Mouse (Mus musculus) liver, adult 10 weeks (tissue): ENCODE results near the gene Btbd1. TPM values are rescaled to one million over a fixed set of nuclear protein-coding genes. Genes with fewer than 3 reads are reported as not detected.

ENCODE experiments used
- polyA plus RNA-seq: library from polyadenylated mRNA; stranded (reverse); fragments of 350-450 nt; fragmentation: Illumina TruSeq; extraction: RNeasy Lipid Tissue Mini Kit (QIAGEN cat#74804); gene quantifications from one replicate; pipeline ENCODE4 v1.2.3, GENCODE M21; 2014; ENCODE audit warnings: low read depth, low replicate concordance

Btbd1 gene
- polyA plus RNA-seq = 92.9 TPM

DNA sequence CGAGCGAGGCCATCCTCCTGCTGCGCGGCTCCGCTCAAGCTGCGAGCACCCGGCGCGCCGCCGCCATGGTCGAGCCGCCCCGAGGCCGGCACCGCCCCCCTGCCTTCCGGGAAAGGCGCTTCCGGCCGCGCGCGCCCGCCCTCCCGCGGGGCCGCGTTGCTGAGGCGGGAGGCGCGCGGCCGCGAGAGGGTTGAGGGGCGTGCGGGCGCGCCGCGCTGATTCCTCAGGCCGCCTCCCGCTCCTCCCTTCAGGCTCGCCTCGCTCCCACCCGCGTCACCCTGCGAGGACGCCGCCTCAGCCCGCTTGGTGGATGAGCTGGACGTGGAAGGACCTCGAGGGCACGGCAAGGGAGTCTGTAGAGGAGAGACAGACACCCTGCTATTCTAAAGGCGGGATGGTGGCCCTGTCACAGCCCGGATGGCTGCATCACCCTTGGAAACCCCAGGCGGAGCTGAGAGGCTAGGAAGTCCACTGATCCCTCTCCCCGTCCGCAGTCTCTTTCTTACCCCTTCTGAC lies at the start of gene Btbd1:
TSS of gene Btbd1 (minus strand) at position 53 of the 516 bp plus-strand sequence.

DNA sequence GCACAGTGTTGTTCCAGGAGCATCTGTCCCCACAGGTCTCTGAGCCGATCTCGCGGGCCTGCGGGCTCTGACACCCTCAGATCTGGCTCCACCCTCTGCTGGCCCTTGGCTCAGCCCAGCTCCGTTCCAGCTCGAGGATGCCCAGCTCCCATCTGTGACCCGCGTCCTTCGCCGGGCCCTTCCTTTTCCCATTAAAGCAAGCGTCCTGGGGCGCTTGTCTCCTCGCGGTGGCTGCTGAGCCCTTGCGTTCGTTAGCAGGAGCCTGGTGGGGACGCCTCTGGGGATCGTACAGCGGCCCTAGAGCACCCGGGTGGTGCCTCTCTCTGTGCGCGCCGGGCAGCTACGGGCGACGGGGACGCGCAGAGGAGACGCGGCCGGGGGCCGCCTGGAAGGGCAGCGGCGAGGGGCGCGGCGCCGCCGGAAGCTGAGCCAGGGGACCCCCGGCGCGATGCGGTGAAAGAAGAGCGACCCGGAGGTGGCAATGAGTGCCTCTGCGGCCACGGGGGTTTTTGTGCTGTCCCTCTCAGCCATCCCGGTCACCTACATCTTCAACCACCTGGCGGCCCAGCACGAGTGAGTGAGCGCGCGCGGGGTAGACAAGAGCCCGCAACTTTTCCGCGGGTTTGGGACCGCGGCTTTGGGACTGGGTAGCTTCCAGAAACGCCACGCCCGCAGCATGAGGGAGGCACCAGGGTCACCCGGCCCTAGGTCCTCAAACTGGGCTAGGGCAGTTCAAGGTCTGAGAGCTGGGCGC lies 29.9 kb upstream of the Btbd1 start, which contains the start of gene Tm6sf1:
TSS of gene Tm6sf1 (plus strand) at position 34 of the 754 bp plus-strand sequence.

DNA sequence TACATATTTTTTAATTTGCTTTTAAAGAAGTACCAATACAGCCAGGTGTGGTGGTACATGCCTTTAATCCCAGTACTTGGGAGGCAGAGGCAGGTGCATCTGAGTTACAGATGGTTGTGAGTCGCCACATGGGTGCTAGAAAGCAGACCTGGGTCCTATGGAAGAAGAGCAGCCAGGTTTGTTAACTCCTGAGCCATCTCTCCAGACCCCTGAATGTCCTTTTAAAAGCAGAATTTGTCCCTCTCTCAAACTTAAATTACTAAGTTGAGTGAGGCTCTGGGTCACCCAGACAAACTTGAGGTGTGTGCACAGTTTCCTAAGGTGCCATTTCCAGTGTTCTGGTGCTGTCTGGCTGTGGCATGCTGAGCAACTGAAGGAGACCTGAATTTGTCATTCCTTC lies 26.5 kb upstream of the Btbd1 start, which contains the start of gene Gm10160:
TSS of gene Gm10160 (minus strand) at position 101 of the 400 bp plus-strand sequence.

DNA sequence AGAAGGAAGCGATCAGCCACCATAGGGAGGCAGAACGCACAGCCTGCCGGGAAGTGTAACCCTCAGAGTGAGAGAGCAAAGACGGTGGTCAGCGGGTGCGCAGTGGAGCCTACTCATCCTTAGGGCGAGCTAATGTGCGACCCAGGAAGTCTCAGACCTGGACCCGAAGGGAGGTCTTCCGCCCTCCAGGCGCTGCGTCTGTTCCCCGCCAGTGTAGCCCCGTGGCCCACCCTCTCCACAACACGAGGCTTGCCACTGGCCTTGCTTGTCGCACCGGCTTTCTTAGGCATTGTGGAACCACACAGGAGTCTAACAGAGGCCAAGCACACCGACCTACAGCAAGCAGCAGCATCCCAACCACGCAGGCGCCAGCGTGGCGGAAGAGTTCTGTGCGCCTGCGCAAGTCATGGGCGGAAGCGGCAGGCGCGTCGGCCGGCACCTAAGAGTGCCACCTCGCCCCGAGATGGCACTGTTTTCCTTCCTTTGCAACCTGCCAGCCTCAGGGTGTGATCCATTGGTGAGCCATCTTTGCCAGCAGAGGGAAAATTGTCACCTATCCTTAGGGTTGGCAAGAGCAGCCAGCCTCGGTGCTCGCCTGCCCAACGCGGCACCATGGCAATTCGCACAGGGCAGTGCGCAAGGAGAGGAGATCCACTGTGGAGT lies 40.0 kb downstream of the Btbd1 start, which contains the start of gene 3110040N11Rik:
TSS of gene 3110040N11Rik (minus strand) at position 384 of the 663 bp plus-strand sequence.

DNA sequence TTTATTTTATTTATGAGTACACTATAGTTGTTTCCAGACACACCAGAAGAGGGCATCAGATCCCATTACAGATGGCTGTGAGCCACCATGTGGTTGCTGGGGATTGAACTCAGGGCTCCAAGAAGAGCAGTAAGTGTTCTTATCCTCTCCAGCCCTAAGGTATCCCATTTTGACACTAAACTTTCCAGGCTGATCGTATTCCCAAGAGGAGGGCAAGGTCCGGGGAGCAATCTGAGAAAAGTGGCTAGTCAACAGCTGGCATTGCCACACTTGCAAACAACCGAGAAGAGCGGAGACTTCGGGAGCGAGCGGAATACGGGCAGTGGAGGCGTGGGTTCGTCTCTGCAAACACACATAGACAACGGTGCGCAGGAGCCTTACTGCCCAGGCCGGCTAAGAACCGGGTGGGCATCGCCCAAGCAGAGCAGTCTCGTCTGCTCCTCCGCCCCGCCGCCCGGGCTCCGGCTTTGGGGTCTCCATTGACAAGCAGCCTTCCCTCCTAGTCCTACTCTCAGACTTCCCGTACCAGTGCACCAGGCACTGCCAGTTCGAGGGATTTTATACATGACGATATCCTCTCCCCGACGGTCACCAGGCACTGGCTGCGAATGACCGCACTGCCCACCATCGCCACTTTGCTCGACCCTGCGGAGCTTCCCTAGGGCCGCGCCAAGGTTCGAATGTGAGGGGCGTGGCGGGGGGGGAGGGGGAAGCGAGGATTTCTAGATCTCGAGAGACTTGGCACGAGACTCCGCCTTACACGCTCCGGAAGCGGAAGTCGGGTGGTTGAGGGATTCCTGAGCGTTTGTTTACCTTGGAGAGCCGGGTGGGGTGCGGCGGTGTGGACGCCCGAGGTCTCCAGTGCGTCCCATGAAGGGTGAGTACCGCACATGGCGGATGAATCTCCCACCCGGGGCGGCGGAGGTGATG lies 66.8 kb downstream of the Btbd1 start, which contains the start of gene Ramac:
TSS of gene Ramac (plus strand) at position 746 of the 930 bp plus-strand sequence.

Other genes with a start within 250 kb of the Btbd1 start
- gene Homer2, start 121.9 kb downstream of the Btbd1 start, polyA plus RNA-seq = 8.6 TPM
- gene Ramac, start 66.5 kb downstream of the Btbd1 start, polyA plus RNA-seq = 99.9 TPM
- gene 3110040N11Rik, start 40.0 kb downstream of the Btbd1 start, polyA plus RNA-seq = 7.0 TPM
- not detected for gene Gm10160, start 26.4 kb upstream of the Btbd1 start, polyA plus RNA-seq
- 4.6 TPM for gene Tm6sf1, start 29.6 kb upstream of the Btbd1 start, polyA plus RNA-seq
- 1.3 TPM for gene Hdgfl3, start 105.0 kb upstream of the Btbd1 start, polyA plus RNA-seq
- 0.13 TPM for gene Bnc1, start 162.9 kb upstream of the Btbd1 start, polyA plus RNA-seq